Mouse (Mus musculus) midbrain, embryonic 15.5 days (tissue): Measurements from ENCODE around the gene Zfp526. TPM values are rescaled to one million over a fixed set of nuclear protein-coding genes. Genes with fewer than 3 reads are reported as not detected.
A peak's percentile ranks its signal among the peaks of the same experiment; 100 is the strongest.
"Not testable (repeated sequence)": the region's sequence is repeated elsewhere in the genome, so short reads cannot be mapped to it uniquely, and the experiment has no call there.

ENCODE experiments used
- ATAC-seq: fragments of 200-750 bp; cut with Nextera tagmentation; replicated peaks from 2 replicates; pipeline ENCODE4 v1.8.0; 2017; ENCODE audit warnings: moderate TSS enrichment
- H3K27ac ChIP-seq: fragments of 300-500 bp; sonication (generic); 2 replicates; pipeline ENCODE4 v1.5.1; 2015; ENCODE audit warnings: mild to moderate bottlenecking, inconsistent platforms
- H3K27me3 ChIP-seq: fragments of 300-500 bp; sonication (generic); replicated peaks from 2 replicates; pipeline ENCODE4 v1.6.1; 2015; ENCODE audit warnings: inconsistent platforms
- H3K36me3 ChIP-seq: fragments of 300-500 bp; sonication (generic); replicated peaks from 2 replicates; pipeline ENCODE4 v1.6.1; 2015; ENCODE audit warnings: inconsistent platforms
- H3K4me1 ChIP-seq: fragments of 300-500 bp; sonication (generic); 2 replicates; pipeline ENCODE4 v1.6.1; 2015; ENCODE audit warnings: inconsistent platforms
- H3K4me2 ChIP-seq: fragments of 300-500 bp; sonication (generic); 2 replicates; pipeline ENCODE4 v1.6.1; 2015; ENCODE audit warnings: inconsistent platforms, mild to moderate bottlenecking, moderate library complexity
- H3K4me3 ChIP-seq: fragments of 300-500 bp; sonication (generic); 2 replicates; pipeline ENCODE4 v1.5.1; 2015; ENCODE audit warnings: mild to moderate bottlenecking, inconsistent platforms
- H3K9ac ChIP-seq: fragments of 300-500 bp; sonication (generic); 2 replicates; pipeline ENCODE4 v1.6.1; 2015; ENCODE audit warnings: mild to moderate bottlenecking, inconsistent platforms
- H3K9me3 ChIP-seq: fragments of 300-500 bp; sonication (generic); 2 replicates; pipeline ENCODE4 v1.6.1; 2016; ENCODE audit warnings: inconsistent platforms
- WGBS: fragments of 180-500 bp; shearing (Covaris S2); methylation state at CpG from one replicate; pipeline ENCODE4 v1.1.7; 2015; ENCODE audit warnings: mixed read lengths; 5-methylcytosine and 5-hydroxymethylcytosine counted together
- polyA plus RNA-seq: library from polyadenylated mRNA; unstranded; fragments of >200 nt; fragmentation: Nextera tagmentation; extraction: Ambion mirVana; gene quantifications from 2 replicates; pipeline ENCODE4 v1.2.1, GENCODE M21; 2015

Gene Zfp526
- polyA plus RNA-seq, 1 experiment from 2014 or later: 1.8 TPM

GRCm38 (mm10) chr7:25248018-25248647 is 26.9 kb downstream of the Zfp526 start:
- H3K9ac ChIP-seq: peak overlapping the region; percentile 51; the same call in 1 of the 2 replicates
- H3K36me3 ChIP-seq: no peaks in the 10 kb centered on the region
- no peaks in the 10 kb centered on the region for H3K9me3 ChIP-seq
- under 1% methylated on average over 18 of the region's 18 CpGs for WGBS
- H3K27me3 ChIP-seq: no peaks in the 10 kb centered on the region
- peak overlapping the region; percentile 100 for H3K4me2 ChIP-seq
- peaks cover 59% of the 10 kb centered on the region for H3K4me1 ChIP-seq
- peak overlapping the region; percentile 71 for H3K4me3 ChIP-seq
- peak overlapping the region; percentile 82 for H3K27ac ChIP-seq
- ATAC-seq: peak; percentile 20; the same call in 1 of the 2 replicates

- ATAC-seq: no peak; the same call in none of the 2 replicates
- H3K27me3 ChIP-seq: no peaks in the 10 kb centered on the region
- H3K9ac ChIP-seq: peak overlapping the region; percentile 51
- H3K9me3 ChIP-seq: no peaks in the 10 kb centered on the region
- no peaks in the 10 kb centered on the region for H3K36me3 ChIP-seq
- peaks cover 59% of the 10 kb centered on the region for H3K4me1 ChIP-seq
- peak overlapping the region; percentile 71 for H3K4me3 ChIP-seq
- H3K27ac ChIP-seq: peak overlapping the region; percentile 82
- WGBS: under 1% methylated on average over 25 of the region's 25 CpGs
- peak overlapping the region; percentile 100 for H3K4me2 ChIP-seq
Observed at GRCm38 (mm10) chr7:25248846-25249313, 27.7 kb downstream of the Zfp526 start.

- Histone ChIP-seq H3K9me3 (no peaks in the 10 kb centered on the region), H3K27me3 (no peaks in the 10 kb centered on the region), H3K4me2 (peak overlapping the region; percentile 100), H3K27ac (peak overlapping the region; percentile 82), H3K36me3 (no peaks in the 10 kb centered on the region), H3K4me1 (peaks cover 59% of the 10 kb centered on the region), H3K9ac (peak overlapping the region; percentile 51), H3K4me3 (peak overlapping the region; percentile 71)
- ATAC-seq: peak; percentile 16; the same call in 1 of the 2 replicates
- WGBS: 1% methylated on average over 46 of the region's 73 CpGs
Observed at GRCm38 (mm10) chr7:25249314-25250140, 28.3 kb downstream of the Zfp526 start.

- peaks cover 59% of the 10 kb centered on the region for H3K4me1 ChIP-seq
- no peaks in the 10 kb centered on the region for H3K9me3 ChIP-seq
- H3K4me3 ChIP-seq: peak within 1 kb of the TSS; percentile 71
- H3K9ac ChIP-seq: peak within 1 kb of the TSS; percentile 51
- WGBS: 2% methylated on average over 68 of the region's 81 CpGs
- H3K27me3 ChIP-seq: no peaks in the 10 kb centered on the region
- H3K36me3 ChIP-seq: no peaks in the 10 kb centered on the region
- peak within 1 kb of the TSS; percentile 100 for H3K4me2 ChIP-seq
- peak; percentile 72 for ATAC-seq
- peak within 1 kb of the TSS; percentile 82 for H3K27ac ChIP-seq
Observed at GRCm38 (mm10) chr7:25250141-25250972, 29.1 kb downstream of the Zfp526 start, which contains the start of gene Erf. TSS of gene Erf (minus strand) at chr7:25250761.

- H3K9ac ChIP-seq: peak overlapping the region; percentile 51
- no peaks in the 10 kb centered on the region for H3K27me3 ChIP-seq
- no peaks in the 10 kb centered on the region for H3K36me3 ChIP-seq
- peak overlapping the region; percentile 100 for H3K4me2 ChIP-seq
- no peaks in the 10 kb centered on the region for H3K9me3 ChIP-seq
- H3K27ac ChIP-seq: peak overlapping the region; percentile 67
- H3K4me3 ChIP-seq: peak overlapping the region; percentile 71
- ATAC-seq: peak; percentile 15; the same call in 1 of the 2 replicates
- 2% methylated on average over 22 of the region's 22 CpGs for WGBS
- peaks cover 53% of the 10 kb centered on the region for H3K4me1 ChIP-seq
Observed at GRCm38 (mm10) chr7:25251071-25251791, 30.0 kb downstream of the Zfp526 start.

DNA sequence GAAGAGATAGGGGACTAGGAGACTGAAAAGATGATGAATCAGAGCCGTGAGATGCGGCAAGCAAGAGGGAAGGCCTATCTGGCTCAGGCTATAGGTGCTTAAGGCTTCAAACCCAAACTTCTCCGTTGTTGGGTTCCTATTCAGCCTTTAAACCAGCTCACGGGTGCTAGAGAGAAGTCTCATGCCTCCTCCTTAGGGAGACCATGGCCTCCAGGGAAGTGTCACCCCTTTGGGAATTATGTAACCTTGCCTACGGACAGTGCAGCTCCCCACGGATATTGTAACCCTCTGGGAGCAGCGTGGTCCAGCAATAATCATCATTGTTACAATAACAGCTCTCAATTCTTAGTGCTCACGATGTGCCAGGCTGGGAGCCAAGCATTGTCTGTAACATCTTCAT is 30.6 kb downstream of the Zfp526 start:
- Histone ChIP-seq H3K27ac (peak overlapping the region; percentile 67), H3K4me1 (peaks cover 48% of the 10 kb centered on the region), H3K4me2 (peak overlapping the region; percentile 100), H3K9ac (peak overlapping the region; percentile 51), H3K27me3 (no peaks in the 10 kb centered on the region), H3K9me3 (no peaks in the 10 kb centered on the region), H3K4me3 (peak overlapping the region; percentile 71), H3K36me3 (no peaks in the 10 kb centered on the region)
- no peak for ATAC-seq
- 14% methylated on average over 8 of the region's 8 CpGs for whole genome bisulfite sequencing

GRCm38 (mm10) chr7:25261896-25262295 is 40.7 kb downstream of the Zfp526 start:
- no peaks in the 10 kb centered on the region for H3K36me3 ChIP-seq
- H3K4me2 ChIP-seq: no peak overlapping the region
- H3K27ac ChIP-seq: no peak overlapping the region
- no peak overlapping the region for H3K4me3 ChIP-seq
- no peak for ATAC-seq
- no peaks in the 10 kb centered on the region for H3K27me3 ChIP-seq
- H3K4me1 ChIP-seq: peaks cover 2% of the 10 kb centered on the region
- 72% methylated on average over 1 of the region's 1 CpGs for WGBS
- no peaks in the 10 kb centered on the region for H3K9me3 ChIP-seq
- no peak overlapping the region for H3K9ac ChIP-seq

- H3K36me3 ChIP-seq: no peaks in the 10 kb centered on the region
- no peak overlapping the region for H3K9ac ChIP-seq
- no peaks in the 10 kb centered on the region for H3K27me3 ChIP-seq
- H3K4me3 ChIP-seq: no peak overlapping the region
- H3K9me3 ChIP-seq: no peaks in the 10 kb centered on the region
- H3K4me2 ChIP-seq: no peak overlapping the region
- peaks cover 11% of the 10 kb centered on the region for H3K4me1 ChIP-seq
- ATAC-seq: no peak
- WGBS: 29% methylated on average over 17 of the region's 17 CpGs
- no peak overlapping the region for H3K27ac ChIP-seq
Observed at GRCm38 (mm10) chr7:25263968-25264870, 43.0 kb downstream of the Zfp526 start.

- H3K4me1 ChIP-seq: peaks cover 26% of the 10 kb centered on the region
- H3K27me3 ChIP-seq, ATAC-seq, H3K27ac ChIP-seq, H3K4me2 ChIP-seq, H3K9ac ChIP-seq, H3K36me3 ChIP-seq, H3K9me3 ChIP-seq, H3K4me3 ChIP-seq: not testable (repeated sequence)
- 90% methylated on average over 5 of the region's 5 CpGs for WGBS
Observed at GRCm38 (mm10) chr7:25265743-25266142, 44.5 kb downstream of the Zfp526 start.

GRCm38 (mm10) chr7:25266180-25266962 is 45.1 kb downstream of the Zfp526 start:
- no peak for ATAC-seq
- no peaks in the 10 kb centered on the region for H3K27me3 ChIP-seq
- H3K4me2 ChIP-seq: peak overlapping the region; percentile 54; the same call in 1 of the 2 replicates
- peak overlapping the region; percentile 1; the same call in 1 of the 2 replicates for H3K9ac ChIP-seq
- 88% methylated on average over 8 of the region's 8 CpGs for WGBS
- no peak overlapping the region for H3K27ac ChIP-seq
- H3K36me3 ChIP-seq: no peaks in the 10 kb centered on the region
- H3K4me3 ChIP-seq: no peak overlapping the region; the same call in 1 of the 2 replicates
- H3K9me3 ChIP-seq: no peaks in the 10 kb centered on the region
- peaks cover 27% of the 10 kb centered on the region for H3K4me1 ChIP-seq
